Mouse (Mus musculus): ENCODE data around the gene Pfkfb3. TPM values are rescaled to one million over a fixed set of nuclear protein-coding genes. Genes with fewer than 3 reads are reported as not detected.

Gene Pfkfb3
- polyA plus RNA-seq, 1 experiment from 2014 or later = 17.1 TPM

- no peaks in the 10 kb centered on the region for H3K9me3 ChIP-seq
- H3K4me1 ChIP-seq = no peaks in the 10 kb centered on the region
- no peaks in the 10 kb centered on the region for H3K36me3 ChIP-seq
- H3K27me3 ChIP-seq (replicated peaks) = no peaks in the 10 kb centered on the region
- no peak for ATAC-seq (ENCODE audit: insufficient read depth, low FRiP score, low read depth)
- no peak overlapping the region for H3K4me2 ChIP-seq
- H3K27ac ChIP-seq = no peak overlapping the region
- WGBS = 54% methylated on average over 4 of the region's 4 CpGs
- no peak overlapping the region for H3K4me3 ChIP-seq (replicated peaks)
- H3K9ac ChIP-seq = no peak overlapping the region
These were observed 14.0 kb upstream of the Pfkfb3 start for GRCm38 (mm10) chr2:11567781-11568362.

GRCm38 (mm10) chr2:11566898-11567297, 13.0 kb upstream of the Pfkfb3 start:
- H3K4me2 ChIP-seq = no peak overlapping the region
- H3K4me1 ChIP-seq = no peaks in the 10 kb centered on the region
- H3K36me3 ChIP-seq = no peaks in the 10 kb centered on the region
- no peaks in the 10 kb centered on the region for H3K9me3 ChIP-seq
- WGBS = 81% methylated on average over 3 of the region's 3 CpGs
- no peak overlapping the region for H3K4me3 ChIP-seq (replicated peaks)
- no peak overlapping the region for H3K27ac ChIP-seq
- no peak overlapping the region for H3K9ac ChIP-seq
- ATAC-seq (ENCODE audit: insufficient read depth, low FRiP score, low read depth) = no peak
- no peaks in the 10 kb centered on the region for H3K27me3 ChIP-seq (replicated peaks)

GRCm38 (mm10) chr2:11566241-11566640, 12.4 kb upstream of the Pfkfb3 start:
- WGBS = 62% methylated on average over 7 of the region's 7 CpGs
- no peak for ATAC-seq (ENCODE audit: insufficient read depth, low FRiP score, low read depth)
- Histone ChIP-seq H3K4me1 (no peaks in the 10 kb centered on the region), H3K4me2 (no peak overlapping the region), H3K27ac (no peak overlapping the region), H3K36me3 (no peaks in the 10 kb centered on the region), H3K9me3 (no peaks in the 10 kb centered on the region), H3K9ac (no peak overlapping the region), H3K4me3 (replicated peaks) (no peak overlapping the region), H3K27me3 (replicated peaks) (no peaks in the 10 kb centered on the region)

- no peak overlapping the region for H3K27ac ChIP-seq
- 75% methylated on average over 6 of the region's 6 CpGs for WGBS
- ATAC-seq (ENCODE audit: insufficient read depth, low FRiP score, low read depth) = no peak
These were observed 10.9 kb upstream of the Pfkfb3 start for GRCm38 (mm10) chr2:11564768-11565167.

GRCm38 (mm10) chr2:11563256-11563655, 9.4 kb upstream of the Pfkfb3 start:
- H3K27ac ChIP-seq = no peak overlapping the region
- no peak overlapping the region for H3K4me2 ChIP-seq
- no peaks in the 10 kb centered on the region for H3K27me3 ChIP-seq (replicated peaks)
- no peak overlapping the region for H3K4me3 ChIP-seq (replicated peaks)
- H3K9ac ChIP-seq = no peak overlapping the region
- H3K9me3 ChIP-seq = no peaks in the 10 kb centered on the region
- no peak for ATAC-seq (ENCODE audit: insufficient read depth, low FRiP score, low read depth)
- WGBS = 90% methylated on average over 17 of the region's 17 CpGs
- H3K4me1 ChIP-seq = no peaks in the 10 kb centered on the region
- no peaks in the 10 kb centered on the region for H3K36me3 ChIP-seq

More at GRCm38 (mm10) chr2:11564768-11565167, 10.9 kb upstream of the Pfkfb3 start:
- Histone ChIP-seq H3K4me1 (no peaks in the 10 kb centered on the region), H3K9ac (no peak overlapping the region), H3K36me3 (no peaks in the 10 kb centered on the region), H3K4me2 (no peak overlapping the region), H3K9me3 (no peaks in the 10 kb centered on the region), H3K4me3 (replicated peaks) (no peak overlapping the region), H3K27me3 (replicated peaks) (no peaks in the 10 kb centered on the region)

- no peaks in the 10 kb centered on the region for H3K36me3 ChIP-seq
- H3K4me2 ChIP-seq = no peak overlapping the region
- 0 out of 2 replicates have a peak, but pooled peaks cover 5% of the 10 kb centered on the region for H3K4me1 ChIP-seq
- H3K9ac ChIP-seq = no peak overlapping the region
- no peak for ATAC-seq (ENCODE audit: insufficient read depth, low FRiP score, low read depth)
- no peak overlapping the region for H3K27ac ChIP-seq
- 65% methylated on average over 7 of the region's 7 CpGs for WGBS
- H3K27me3 ChIP-seq (replicated peaks) = no peaks in the 10 kb centered on the region
- H3K9me3 ChIP-seq = no peaks in the 10 kb centered on the region
- no peak overlapping the region for H3K4me3 ChIP-seq (replicated peaks)
These were observed 4.8 kb upstream of the Pfkfb3 start for GRCm38 (mm10) chr2:11558654-11559053.

- H3K4me1 ChIP-seq = peaks cover 16% of the 10 kb centered on the region; the same call in 1 of the 2 replicates
- ATAC-seq (ENCODE audit: insufficient read depth, low FRiP score, low read depth) = no peak
- no peaks in the 10 kb centered on the region for H3K9me3 ChIP-seq
- H3K27me3 ChIP-seq (replicated peaks) = 0 out of 2 replicates have a peak, but pooled peaks cover 3% of the 10 kb centered on the region
- WGBS = 65% methylated on average over 3 of the region's 3 CpGs
- no peak overlapping the region for H3K9ac ChIP-seq
- H3K27ac ChIP-seq = no peak overlapping the region
- no peaks in the 10 kb centered on the region for H3K36me3 ChIP-seq
- no peak overlapping the region for H3K4me3 ChIP-seq (replicated peaks)
- H3K4me2 ChIP-seq = no peak overlapping the region
These were observed 3.4 kb upstream of the Pfkfb3 start for GRCm38 (mm10) chr2:11557244-11557643.

GRCm38 (mm10) chr2:11555316-11555715, 1.4 kb upstream of the Pfkfb3 start:
- 58% methylated on average over 6 of the region's 6 CpGs for WGBS
- Histone ChIP-seq H3K36me3 (no peaks in the 10 kb centered on the region), H3K4me2 (no peak overlapping the region), H3K9ac (no peak overlapping the region), H3K9me3 (no peaks in the 10 kb centered on the region), H3K27ac (no peak overlapping the region), H3K4me3 (replicated peaks) (no peak overlapping the region), H3K4me1 (peaks cover 19% of the 10 kb centered on the region; the same call in 1 of the 2 replicates), H3K27me3 (replicated peaks) (0 out of 2 replicates have a peak, but pooled peaks cover 3% of the 10 kb centered on the region)
- no peak for ATAC-seq (ENCODE audit: insufficient read depth, low FRiP score, low read depth)

- Histone ChIP-seq H3K27me3 (replicated peaks) (0 out of 2 replicates have a peak, but pooled peaks cover 3% of the 10 kb centered on the region), H3K36me3 (no peaks in the 10 kb centered on the region), H3K4me1 (peaks cover 19% of the 10 kb centered on the region; the same call in 1 of the 2 replicates), H3K4me2 (peak overlapping the region; percentile 99), H3K4me3 (replicated peaks) (peak overlapping the region; percentile 60), H3K9me3 (no peaks in the 10 kb centered on the region), H3K9ac (peak overlapping the region; percentile 51), H3K27ac (0 out of 2 replicates have a peak overlapping the region, but pooled peaks have one; percentile 57)
- WGBS = 5% methylated on average over 15 of the region's 15 CpGs
- ATAC-seq (ENCODE audit: insufficient read depth, low FRiP score, low read depth) = no peak; the same call in 1 of the 2 replicates
These were observed 868 bp downstream of the Pfkfb3 start for GRCm38 (mm10) chr2:11552966-11553451.

GRCm38 (mm10) chr2:11552297-11552821, 1.5 kb downstream of the Pfkfb3 start:
- no peaks in the 10 kb centered on the region for H3K36me3 ChIP-seq
- H3K27me3 ChIP-seq (replicated peaks) = 0 out of 2 replicates have a peak, but pooled peaks cover 3% of the 10 kb centered on the region
- H3K4me2 ChIP-seq = peak overlapping the region; percentile 99
- no peak overlapping the region for H3K9ac ChIP-seq
- ATAC-seq (ENCODE audit: insufficient read depth, low FRiP score, low read depth) = no peak
- H3K27ac ChIP-seq = no peak overlapping the region
- H3K9me3 ChIP-seq = no peaks in the 10 kb centered on the region
- WGBS = 20% methylated on average over 9 of the region's 9 CpGs
- H3K4me3 ChIP-seq (replicated peaks) = peak overlapping the region; percentile 60
- H3K4me1 ChIP-seq = peaks cover 19% of the 10 kb centered on the region; the same call in 1 of the 2 replicates

- Histone ChIP-seq H3K9ac (no peak overlapping the region), H3K27ac (no peak overlapping the region), H3K4me2 (no peak overlapping the region), H3K4me1 (peaks cover 19% of the 10 kb centered on the region; the same call in 1 of the 2 replicates), H3K9me3 (no peaks in the 10 kb centered on the region), H3K27me3 (replicated peaks) (0 out of 2 replicates have a peak, but pooled peaks cover 3% of the 10 kb centered on the region), H3K4me3 (replicated peaks) (no peak overlapping the region), H3K36me3 (no peaks in the 10 kb centered on the region)
- ATAC-seq (ENCODE audit: insufficient read depth, low FRiP score, low read depth) = no peak
- 23% methylated on average over 1 of the region's 1 CpGs for WGBS
These were observed 2.2 kb downstream of the Pfkfb3 start for GRCm38 (mm10) chr2:11551726-11552125.

GRCm38 (mm10) chr2:11548508-11548907, 5.4 kb downstream of the Pfkfb3 start:
- WGBS = 78% methylated on average over 10 of the region's 10 CpGs
- Histone ChIP-seq H3K9me3 (no peaks in the 10 kb centered on the region), H3K27me3 (replicated peaks) (0 out of 2 replicates have a peak, but pooled peaks cover 3% of the 10 kb centered on the region)

More at GRCm38 (mm10) chr2:11548508-11548907, 5.4 kb downstream of the Pfkfb3 start:
- no peak overlapping the region for H3K4me3 ChIP-seq (replicated peaks)
- no peak overlapping the region for H3K4me2 ChIP-seq
- ATAC-seq (ENCODE audit: insufficient read depth, low FRiP score, low read depth) = no peak
- H3K36me3 ChIP-seq = no peaks in the 10 kb centered on the region
- H3K27ac ChIP-seq = no peak overlapping the region
- H3K9ac ChIP-seq = no peak overlapping the region
- H3K4me1 ChIP-seq = peaks cover 12% of the 10 kb centered on the region; the same call in 1 of the 2 replicates
